Mouse (Mus musculus): ENCODE results near the gene Phf3. TPM values are rescaled to one million over a fixed set of nuclear protein-coding genes. Genes with fewer than 3 reads are reported as not detected.

The Phf3 gene
- polyA plus RNA-seq, 1 experiment from 2014 or later: 30.9 TPM

- no peak for ATAC-seq (replicated peaks; ENCODE audit: low FRiP score, low read depth)
- DNase-seq (ENCODE audit: low spot score): no peak
- Histone ChIP-seq H3K4me1 (replicated peaks; ENCODE audit: insufficient read depth, low read length) (no peaks in the 10 kb centered on the region), H3K9ac (ENCODE audit: low read depth, low read length) (no peak overlapping the region), H3K4me2 (ENCODE audit: low read length) (no peak overlapping the region), H3K4me3 (replicated peaks; ENCODE audit: low read depth, low read length) (no peak overlapping the region), H3K27ac (no peak overlapping the region), H3K27me3 (ENCODE audit: insufficient read depth, low read length) (no peaks in the 10 kb centered on the region), H3K36me3 (ENCODE audit: insufficient read depth, low read length) (no peaks in the 10 kb centered on the region), H3K9me3 (replicated peaks; ENCODE audit: low read length) (no peaks in the 10 kb centered on the region)
- no peak for TF ChIP-seq CTCF (IDR thresholded peaks at IDR 0.05; ENCODE audit: low read depth)
Measured at GRCm38 (mm10) chr1:30756794-30757193, 116.9 kb downstream of the Phf3 start.

- H3K27ac ChIP-seq: no peak overlapping the region
- H3K36me3 ChIP-seq (ENCODE audit: insufficient read depth, low read length): no peaks in the 10 kb centered on the region
- H3K4me3 ChIP-seq (replicated peaks; ENCODE audit: low read depth, low read length): no peak overlapping the region
- H3K9ac ChIP-seq (ENCODE audit: low read depth, low read length): no peak overlapping the region
- H3K9me3 ChIP-seq (replicated peaks; ENCODE audit: low read length): no peaks in the 10 kb centered on the region
- ATAC-seq (replicated peaks; ENCODE audit: low FRiP score, low read depth): no peak
- WGBS: 72% methylated on average over 3 of the region's 3 CpGs
- H3K4me1 ChIP-seq (replicated peaks; ENCODE audit: insufficient read depth, low read length): no peaks in the 10 kb centered on the region
- H3K27me3 ChIP-seq (ENCODE audit: insufficient read depth, low read length): no peaks in the 10 kb centered on the region
- no peak for TF ChIP-seq CTCF (IDR thresholded peaks at IDR 0.05; ENCODE audit: low read depth)
- H3K4me2 ChIP-seq (ENCODE audit: low read length): no peak overlapping the region
- DNase-seq (ENCODE audit: low spot score): no peak
Measured at GRCm38 (mm10) chr1:30755453-30756224, 118.1 kb downstream of the Phf3 start.

Other genes with a start within 250 kb of the Phf3 start
- not detected in 2 replicates for gene AC153137.1, start 104.0 kb upstream of the Phf3 start, polyA plus RNA-seq (2015; fragmentation: Nextera tagmentation; extraction: Ambion mirVana)